Mouse (Mus musculus): Measurements from ENCODE around the gene Arid3c. TPM values are rescaled to one million over a fixed set of nuclear protein-coding genes. Genes with fewer than 3 reads are reported as not detected.
A peak's percentile ranks its signal among the peaks of the same experiment; 100 is the strongest.
"Not testable (repeated sequence)": the region's sequence is repeated elsewhere in the genome, so short reads cannot be mapped to it uniquely, and the experiment has no call there.

The Arid3c gene
- polyA plus RNA-seq, 1 experiment from 2014 or later, result 0.42 TPM

DNA sequence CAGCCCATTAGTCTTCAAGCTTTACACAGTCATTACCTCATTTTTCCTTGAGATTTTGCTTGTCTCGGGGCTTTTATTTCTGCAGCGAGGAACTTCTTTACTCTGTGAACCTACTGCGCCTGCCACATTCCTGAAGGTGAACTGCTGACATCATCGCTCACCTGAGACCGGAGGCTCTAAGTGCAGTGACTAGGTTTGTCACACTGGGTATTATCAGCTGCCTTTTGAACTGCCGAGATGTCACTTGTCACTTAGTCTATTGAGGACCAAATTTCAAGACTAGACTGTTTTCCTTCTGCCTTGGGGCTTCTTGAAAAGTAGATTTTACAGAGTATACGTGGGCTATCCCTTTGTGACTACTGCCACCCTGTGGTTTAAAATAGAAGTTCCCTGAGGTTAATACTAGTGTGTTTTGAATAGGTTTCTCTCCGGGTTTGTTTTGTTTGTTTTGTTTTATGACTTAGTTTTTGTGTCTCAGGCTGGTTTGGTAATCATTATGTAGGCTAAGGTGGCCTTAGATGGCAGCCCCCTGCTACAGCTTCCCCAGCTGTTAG is 22.7 kb downstream of the Arid3c start:
- Histone ChIP-seq H3K36me3 (replicated peaks; ENCODE audit: control insufficient read depth, insufficient read depth, low read depth, low read length) (no peaks in the 10 kb centered on the region), H3K9me3 (replicated peaks; ENCODE audit: control insufficient read depth, low read length) (no peaks in the 10 kb centered on the region), H3K4me1 (ENCODE audit: control insufficient read depth, insufficient read depth, low read length) (peaks cover 15% of the 10 kb centered on the region), H3K27me3 (ENCODE audit: control insufficient read depth, insufficient read depth, low read length) (peaks cover 2% of the 10 kb centered on the region; the same call in 1 of the 2 replicates), H3K4me3 (ENCODE audit: low read depth, low read length) (no peak overlapping the region), H3K4me2 (ENCODE audit: low read depth, low read length) (no peak overlapping the region), H3K9ac (replicated peaks; ENCODE audit: low read length) (no peak overlapping the region), H3K27ac (replicated peaks; ENCODE audit: low read depth, low read length) (no peak overlapping the region)
- ATAC-seq (replicated peaks; ENCODE audit: insufficient number of reproducible peaks, low FRiP score, low TSS enrichment, low read depth) (no peak), DNase-seq (ENCODE audit: low spot score) (peak; percentile 87)
- 40% methylated on average over 8 of the region's 8 CpGs for whole genome bisulfite sequencing

DNA sequence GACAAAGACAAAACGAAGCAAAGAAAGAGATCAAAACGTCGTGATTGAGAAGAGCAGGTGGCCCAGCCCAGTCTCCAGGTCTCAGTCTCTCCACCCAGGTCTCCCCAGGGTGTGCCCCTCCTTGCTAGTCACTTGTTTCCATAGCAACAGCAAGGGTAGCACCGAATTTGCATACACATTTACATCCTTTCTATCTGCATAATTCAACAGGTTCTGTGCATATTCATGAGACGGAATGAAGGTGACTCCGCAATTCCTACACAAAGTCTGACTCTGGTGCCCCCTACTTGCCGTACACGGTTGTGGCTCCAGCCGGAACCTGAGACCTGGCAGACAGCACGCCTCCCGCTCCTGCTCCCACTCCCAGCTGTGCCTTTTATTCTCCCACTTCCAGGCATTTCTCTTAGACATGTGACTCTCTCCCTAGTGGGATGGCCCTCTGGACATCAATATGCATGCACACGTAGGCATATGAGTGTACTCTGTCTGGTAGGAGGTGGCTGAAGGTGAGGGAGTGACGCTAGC is 23.9 kb downstream of the Arid3c start:
- ATAC-seq (replicated peaks; ENCODE audit: insufficient number of reproducible peaks, low FRiP score, low TSS enrichment, low read depth) (peak; percentile 58), DNase-seq (ENCODE audit: low spot score) (peak; percentile 85)
- no peak overlapping the region for H3K4me3 ChIP-seq (ENCODE audit: low read depth, low read length)
- no peak overlapping the region for H3K9ac ChIP-seq (replicated peaks; ENCODE audit: low read length)
- peaks cover 9% of the 10 kb centered on the region for H3K4me1 ChIP-seq (ENCODE audit: control insufficient read depth, insufficient read depth, low read length)
- H3K9me3 ChIP-seq (replicated peaks; ENCODE audit: control insufficient read depth, low read length), result no peaks in the 10 kb centered on the region
- WGBS, result 3% methylated on average over 13 of the region's 13 CpGs
- H3K27me3 ChIP-seq (ENCODE audit: control insufficient read depth, insufficient read depth, low read length), result peaks cover 2% of the 10 kb centered on the region; the same call in 1 of the 2 replicates
- H3K36me3 ChIP-seq (replicated peaks; ENCODE audit: control insufficient read depth, insufficient read depth, low read depth, low read length), result no peaks in the 10 kb centered on the region
- H3K27ac ChIP-seq (replicated peaks; ENCODE audit: low read depth, low read length), result no peak overlapping the region
- H3K4me2 ChIP-seq (ENCODE audit: low read depth, low read length), result 0 out of 2 replicates have a peak overlapping the region, but pooled peaks have one; percentile 8

DNA sequence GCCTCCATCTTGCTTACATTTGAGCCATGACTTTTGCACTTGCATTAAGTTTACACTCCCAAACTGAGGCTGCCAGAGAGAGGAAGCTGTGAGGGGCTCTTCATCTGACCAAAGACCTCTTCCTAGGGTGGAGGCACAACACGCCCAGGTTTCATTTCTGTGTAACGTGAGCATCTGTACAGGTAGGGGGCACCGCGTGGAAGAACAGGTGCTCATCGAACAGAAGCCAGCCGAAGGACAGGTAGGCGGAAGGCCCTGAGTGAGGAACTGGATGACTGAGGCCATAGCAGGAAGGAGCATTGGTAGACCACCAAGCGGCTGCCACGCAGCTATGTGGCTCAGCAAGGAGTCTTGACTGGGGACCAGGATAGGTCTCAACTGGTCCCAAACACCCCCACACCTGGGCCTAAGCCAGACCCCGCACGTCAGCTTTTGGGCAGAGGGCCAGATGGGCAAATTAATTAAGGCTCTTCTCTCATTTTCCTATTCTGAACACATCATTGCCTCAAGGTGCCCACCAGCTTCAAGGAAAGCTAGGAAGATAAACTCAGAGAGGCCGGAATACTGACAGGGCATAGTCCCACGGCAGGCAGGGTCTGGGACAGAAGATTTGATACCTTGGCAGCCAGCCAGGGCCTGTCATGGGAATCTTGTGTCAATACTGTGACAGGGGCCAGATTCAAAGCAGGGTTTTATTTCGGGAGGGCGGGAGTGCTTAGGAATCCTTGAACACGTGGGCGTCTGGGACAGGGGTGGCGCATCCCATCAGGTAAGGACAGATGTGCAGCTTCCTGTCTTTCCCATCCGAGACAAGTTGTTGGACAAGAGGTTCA is 24.8 kb downstream of the Arid3c start:
- no peaks in the 10 kb centered on the region for H3K9me3 ChIP-seq (replicated peaks; ENCODE audit: control insufficient read depth, low read length)
- no peak overlapping the region for H3K9ac ChIP-seq (replicated peaks; ENCODE audit: low read length)
- ATAC-seq (replicated peaks; ENCODE audit: insufficient number of reproducible peaks, low FRiP score, low TSS enrichment, low read depth) (no peak), DNase-seq (ENCODE audit: low spot score) (no peak)
- no peaks in the 10 kb centered on the region for H3K36me3 ChIP-seq (replicated peaks; ENCODE audit: control insufficient read depth, insufficient read depth, low read depth, low read length)
- H3K4me1 ChIP-seq (ENCODE audit: control insufficient read depth, insufficient read depth, low read length), result peaks cover 6% of the 10 kb centered on the region
- no peak overlapping the region for H3K27ac ChIP-seq (replicated peaks; ENCODE audit: low read depth, low read length)
- WGBS, result 69% methylated on average over 19 of the region's 19 CpGs
- no peak overlapping the region for H3K4me3 ChIP-seq (ENCODE audit: low read depth, low read length)
- no peak overlapping the region for H3K4me2 ChIP-seq (ENCODE audit: low read depth, low read length)
- peaks cover 2% of the 10 kb centered on the region; the same call in 1 of the 2 replicates for H3K27me3 ChIP-seq (ENCODE audit: control insufficient read depth, insufficient read depth, low read length)

DNA sequence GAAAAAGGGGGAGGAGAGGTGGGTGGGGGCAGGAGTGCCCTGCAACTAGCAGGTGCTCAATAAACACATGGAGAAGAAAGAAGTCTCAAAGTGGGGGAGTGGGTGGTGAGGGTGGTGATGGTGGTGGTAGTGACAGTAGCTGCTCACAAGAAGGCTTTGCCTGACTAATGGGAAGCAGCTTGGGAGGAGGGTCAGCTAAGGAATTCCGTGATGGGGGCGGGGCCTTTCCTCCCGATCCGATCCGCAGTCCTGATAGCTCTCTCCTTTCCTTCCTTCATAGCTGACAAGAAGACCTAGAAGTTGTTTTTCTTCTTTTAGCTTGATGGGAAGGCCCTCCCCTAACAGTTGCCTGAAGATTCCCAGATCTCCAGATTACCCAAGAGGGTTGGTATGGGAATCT is 26.3 kb downstream of the Arid3c start:
- no peak overlapping the region for H3K9ac ChIP-seq (replicated peaks; ENCODE audit: low read length)
- 1% methylated on average over 5 of the region's 5 CpGs for WGBS
- H3K4me1 ChIP-seq (ENCODE audit: control insufficient read depth, insufficient read depth, low read length), result peaks cover 6% of the 10 kb centered on the region
- DNase-seq (ENCODE audit: low spot score) (peak; percentile 71), ATAC-seq (replicated peaks; ENCODE audit: insufficient number of reproducible peaks, low FRiP score, low TSS enrichment, low read depth) (no peak)
- H3K4me2 ChIP-seq (ENCODE audit: low read depth, low read length), result no peak overlapping the region
- H3K27me3 ChIP-seq (ENCODE audit: control insufficient read depth, insufficient read depth, low read length), result peaks cover 2% of the 10 kb centered on the region; the same call in 1 of the 2 replicates
- no peak overlapping the region for H3K27ac ChIP-seq (replicated peaks; ENCODE audit: low read depth, low read length)
- no peaks in the 10 kb centered on the region for H3K9me3 ChIP-seq (replicated peaks; ENCODE audit: control insufficient read depth, low read length)
- no peaks in the 10 kb centered on the region for H3K36me3 ChIP-seq (replicated peaks; ENCODE audit: control insufficient read depth, insufficient read depth, low read depth, low read length)
- H3K4me3 ChIP-seq (ENCODE audit: low read depth, low read length), result no peak overlapping the region

DNA sequence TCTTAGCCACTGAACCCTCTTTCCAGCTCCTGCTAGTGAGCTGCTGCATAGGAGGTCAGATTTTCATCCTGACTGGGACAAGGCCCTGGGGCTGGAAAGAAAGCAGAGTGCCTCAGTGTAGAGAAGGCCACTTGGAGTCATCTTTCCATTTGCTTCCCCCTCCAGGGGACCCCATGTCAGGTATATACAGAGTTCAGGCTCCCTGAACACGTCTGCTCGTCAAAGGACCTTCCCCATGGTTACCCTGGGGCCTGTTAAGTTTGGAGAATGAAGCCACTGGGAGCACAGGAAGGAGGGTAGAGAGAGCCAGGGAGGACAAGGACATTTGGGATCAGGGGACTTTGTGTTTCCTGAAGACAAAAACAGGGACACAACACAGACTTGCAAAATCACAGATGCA is 28.7 kb downstream of the Arid3c start:
- not testable (repeated sequence) for H3K36me3 ChIP-seq (replicated peaks; ENCODE audit: control insufficient read depth, insufficient read depth, low read depth, low read length); ATAC-seq (replicated peaks; ENCODE audit: insufficient number of reproducible peaks, low FRiP score, low TSS enrichment, low read depth); H3K4me2 ChIP-seq (ENCODE audit: low read depth, low read length); DNase-seq (ENCODE audit: low spot score); H3K4me3 ChIP-seq (ENCODE audit: low read depth, low read length); H3K4me1 ChIP-seq (ENCODE audit: control insufficient read depth, insufficient read depth, low read length); H3K9me3 ChIP-seq (replicated peaks; ENCODE audit: control insufficient read depth, low read length); H3K27ac ChIP-seq (replicated peaks; ENCODE audit: low read depth, low read length); H3K9ac ChIP-seq (replicated peaks; ENCODE audit: low read length); H3K27me3 ChIP-seq (ENCODE audit: control insufficient read depth, insufficient read depth, low read length)
- 61% methylated on average over 2 of the region's 2 CpGs for whole genome bisulfite sequencing

DNA sequence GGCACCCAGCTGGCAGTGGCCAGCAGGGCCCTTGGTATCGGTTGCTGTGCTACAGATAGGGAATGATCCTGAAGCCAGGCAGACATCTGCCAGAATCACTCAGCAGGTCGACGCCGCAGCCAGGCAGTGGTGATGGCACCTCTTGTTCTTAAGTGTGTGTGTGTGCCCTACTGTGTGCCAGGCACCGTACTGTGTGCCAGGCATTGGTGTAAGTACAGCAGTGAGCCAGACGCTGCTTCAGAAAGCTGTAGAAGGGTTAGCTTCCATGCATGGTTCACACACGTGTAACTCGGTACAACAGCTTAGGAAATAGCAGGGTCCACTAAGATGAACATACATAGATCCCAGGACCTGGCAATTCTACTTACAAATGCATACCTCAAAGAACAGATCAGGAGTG is 30.7 kb downstream of the Arid3c start:
- H3K36me3 ChIP-seq (replicated peaks; ENCODE audit: control insufficient read depth, insufficient read depth, low read depth, low read length); H3K4me1 ChIP-seq (ENCODE audit: control insufficient read depth, insufficient read depth, low read length); H3K4me2 ChIP-seq (ENCODE audit: low read depth, low read length); H3K27me3 ChIP-seq (ENCODE audit: control insufficient read depth, insufficient read depth, low read length); H3K9me3 ChIP-seq (replicated peaks; ENCODE audit: control insufficient read depth, low read length); DNase-seq (ENCODE audit: low spot score); ATAC-seq (replicated peaks; ENCODE audit: insufficient number of reproducible peaks, low FRiP score, low TSS enrichment, low read depth); H3K9ac ChIP-seq (replicated peaks; ENCODE audit: low read length); H3K4me3 ChIP-seq (ENCODE audit: low read depth, low read length); H3K27ac ChIP-seq (replicated peaks; ENCODE audit: low read depth, low read length): not testable (repeated sequence)
- WGBS, result 75% methylated on average over 2 of the region's 8 CpGs

DNA sequence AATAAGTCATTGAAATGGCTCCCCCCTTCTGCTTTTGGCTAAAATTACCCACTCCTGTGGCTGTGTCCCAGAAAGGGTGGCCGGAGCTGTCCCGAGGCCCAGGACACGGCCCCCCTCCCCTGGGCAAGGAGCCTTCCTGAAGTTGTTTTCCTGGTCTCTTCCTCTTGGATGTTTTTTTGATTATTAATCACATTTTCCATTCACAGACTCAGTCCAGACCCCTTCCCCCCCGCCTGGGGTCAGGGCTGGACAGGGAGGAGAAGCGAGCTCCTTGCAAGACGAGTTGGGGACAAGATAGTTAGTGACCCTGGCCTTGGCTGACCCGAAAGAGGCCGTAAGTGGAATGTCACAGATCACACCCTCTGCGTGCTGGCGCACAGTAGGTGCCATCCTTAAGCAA is 31.2 kb downstream of the Arid3c start, which contains the start of gene Il11ra1:
TSS of gene Il11ra1 (plus strand) at position 207 of the 400 bp plus-strand sequence.
- not testable (repeated sequence) for ATAC-seq (replicated peaks; ENCODE audit: insufficient number of reproducible peaks, low FRiP score, low TSS enrichment, low read depth); H3K36me3 ChIP-seq (replicated peaks; ENCODE audit: control insufficient read depth, insufficient read depth, low read depth, low read length); H3K27ac ChIP-seq (replicated peaks; ENCODE audit: low read depth, low read length); H3K9me3 ChIP-seq (replicated peaks; ENCODE audit: control insufficient read depth, low read length); H3K27me3 ChIP-seq (ENCODE audit: control insufficient read depth, insufficient read depth, low read length); H3K9ac ChIP-seq (replicated peaks; ENCODE audit: low read length); DNase-seq (ENCODE audit: low spot score); H3K4me3 ChIP-seq (ENCODE audit: low read depth, low read length); H3K4me1 ChIP-seq (ENCODE audit: control insufficient read depth, insufficient read depth, low read length); H3K4me2 ChIP-seq (ENCODE audit: low read depth, low read length)
- WGBS, result 85% methylated on average over 9 of the region's 10 CpGs

Measured in embryonic facial prominence, embryonic 11.5 days (tissue).